Mouse (Mus musculus) neural tube, embryonic 14.5 days (tissue): ENCODE data around the gene AL732309.1. TPM values are rescaled to one million over a fixed set of nuclear protein-coding genes. Genes with fewer than 3 reads are reported as not detected.

Experiments
- ATAC-seq: fragments of 200-750 bp; cut with Nextera tagmentation; 2 replicates; pipeline ENCODE4 v1.8.0; 2017; ENCODE audit warnings: low read depth, mild to moderate bottlenecking, moderate TSS enrichment, moderate library complexity
- H3K27ac ChIP-seq: fragments of 300-500 bp; sonication (generic); 2 replicates; pipeline ENCODE4 v1.5.1; 2014; ENCODE audit warnings: low read depth, mild to moderate bottlenecking, control low read depth, low read length, moderate library complexity, mixed read lengths
- H3K27me3 ChIP-seq: fragments of 300-500 bp; sonication (generic); 2 replicates; pipeline ENCODE4 v1.6.1; 2014; ENCODE audit warnings: low read length; ENCODE audit not compliant: control insufficient read depth, insufficient read depth
- H3K36me3 ChIP-seq: fragments of 300-500 bp; sonication (generic); 2 replicates; pipeline ENCODE4 v1.6.1; 2014; ENCODE audit warnings: low read length, mixed read lengths; ENCODE audit not compliant: control insufficient read depth, insufficient read depth
- H3K4me1 ChIP-seq: fragments of 300-500 bp; sonication (generic); 2 replicates; pipeline ENCODE4 v1.6.1; 2014; ENCODE audit warnings: low read length; ENCODE audit not compliant: control insufficient read depth, insufficient read depth
- H3K4me2 ChIP-seq: fragments of 300-500 bp; sonication (generic); 2 replicates; pipeline ENCODE4 v1.6.1; 2014; ENCODE audit warnings: mild to moderate bottlenecking, low read depth, low read length, control low read depth
- H3K4me3 ChIP-seq: fragments of 300-500 bp; sonication (generic); 2 replicates; pipeline ENCODE4 v1.5.1; 2014; ENCODE audit warnings: low read depth, low read length, control low read depth, mixed read lengths
- H3K9ac ChIP-seq: fragments of 300-500 bp; sonication (generic); replicated peaks from 2 replicates; pipeline ENCODE4 v1.6.1; 2014; ENCODE audit warnings: low read depth, mild to moderate bottlenecking, control low read depth, low read length, mixed read lengths
- H3K9me3 ChIP-seq: fragments of 300-500 bp; sonication (generic); 2 replicates; pipeline ENCODE4 v1.6.1; 2016; ENCODE audit warnings: low read length; ENCODE audit not compliant: control insufficient read depth
- WGBS: fragments of 180-500 bp; shearing (Covaris S2); extraction: QIAGEN DNeasy Blood & Tissue Kit; methylation state at CpG from one replicate; pipeline ENCODE4 v1.1.7; 2014; 5-methylcytosine and 5-hydroxymethylcytosine counted together
- polyA plus RNA-seq: library from polyadenylated mRNA; unstranded; fragments of >200 nt; fragmentation: Nextera tagmentation; extraction: Ambion mirVana; gene quantifications from 2 replicates; pipeline ENCODE4 v1.2.1, GENCODE M21; 2014

The AL732309.1 gene
- polyA plus RNA-seq, 1 experiment from 2014 or later, result 7.1 TPM

DNA sequence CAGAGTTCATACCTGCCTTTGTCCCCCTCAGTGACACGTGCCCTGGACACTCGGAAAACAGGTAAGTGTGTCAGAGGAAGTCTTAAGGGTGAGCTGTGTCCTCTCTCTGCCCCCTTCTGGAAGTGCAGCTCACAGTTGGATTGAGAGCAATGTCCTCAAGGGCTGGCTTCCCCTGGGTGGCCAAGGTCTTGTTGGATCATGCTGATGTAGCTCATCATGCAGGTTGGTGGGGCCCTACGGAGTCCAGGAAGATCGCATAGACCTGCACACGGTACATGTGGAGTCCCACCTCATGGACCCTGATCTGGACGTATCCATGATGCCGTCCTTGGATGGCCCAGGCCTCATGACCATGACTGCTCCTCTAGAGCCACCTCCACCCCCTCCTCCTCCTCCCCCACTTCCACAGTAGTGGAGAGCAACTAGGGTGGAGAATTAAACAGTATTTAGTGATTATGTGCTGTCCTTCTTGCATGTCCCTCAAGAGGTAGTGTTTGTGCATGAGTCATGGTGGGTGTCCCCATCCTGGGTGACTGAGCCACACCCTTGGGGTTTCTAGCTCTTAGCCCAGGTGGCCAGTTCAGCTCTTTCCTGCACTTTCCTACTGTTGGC lies 42.2 kb upstream of the AL732309.1 start:
- Histone ChIP-seq H3K4me3 (no peak overlapping the region), H3K27me3 (peaks cover 52% of the 10 kb centered on the region), H3K9me3 (no peaks in the 10 kb centered on the region), H3K36me3 (peaks cover 15% of the 10 kb centered on the region), H3K4me2 (no peak overlapping the region), H3K27ac (no peak overlapping the region), H3K9ac (no peak overlapping the region), H3K4me1 (peaks cover 18% of the 10 kb centered on the region)
- 81% methylated on average over 7 of the region's 7 CpGs for WGBS
- ATAC-seq, result no peak

- Histone ChIP-seq H3K4me1 (peaks cover 18% of the 10 kb centered on the region), H3K4me3 (no peak within 1 kb of the TSS), H3K27me3 (peaks cover 47% of the 10 kb centered on the region), H3K36me3 (peaks cover 18% of the 10 kb centered on the region), H3K9me3 (no peaks in the 10 kb centered on the region), H3K4me2 (no peak within 1 kb of the TSS), H3K9ac (no peak within 1 kb of the TSS), H3K27ac (no peak within 1 kb of the TSS)
- ATAC-seq, result no peak
- 90% methylated on average over 6 of the region's 6 CpGs for WGBS
These were observed 41.4 kb upstream of the AL732309.1 start, which contains the start of gene Tmem210 for GRCm38 (mm10) chr2:25287927-25288649. Gene Tmem210 (plus strand): TSS chr2:25288145.

DNA sequence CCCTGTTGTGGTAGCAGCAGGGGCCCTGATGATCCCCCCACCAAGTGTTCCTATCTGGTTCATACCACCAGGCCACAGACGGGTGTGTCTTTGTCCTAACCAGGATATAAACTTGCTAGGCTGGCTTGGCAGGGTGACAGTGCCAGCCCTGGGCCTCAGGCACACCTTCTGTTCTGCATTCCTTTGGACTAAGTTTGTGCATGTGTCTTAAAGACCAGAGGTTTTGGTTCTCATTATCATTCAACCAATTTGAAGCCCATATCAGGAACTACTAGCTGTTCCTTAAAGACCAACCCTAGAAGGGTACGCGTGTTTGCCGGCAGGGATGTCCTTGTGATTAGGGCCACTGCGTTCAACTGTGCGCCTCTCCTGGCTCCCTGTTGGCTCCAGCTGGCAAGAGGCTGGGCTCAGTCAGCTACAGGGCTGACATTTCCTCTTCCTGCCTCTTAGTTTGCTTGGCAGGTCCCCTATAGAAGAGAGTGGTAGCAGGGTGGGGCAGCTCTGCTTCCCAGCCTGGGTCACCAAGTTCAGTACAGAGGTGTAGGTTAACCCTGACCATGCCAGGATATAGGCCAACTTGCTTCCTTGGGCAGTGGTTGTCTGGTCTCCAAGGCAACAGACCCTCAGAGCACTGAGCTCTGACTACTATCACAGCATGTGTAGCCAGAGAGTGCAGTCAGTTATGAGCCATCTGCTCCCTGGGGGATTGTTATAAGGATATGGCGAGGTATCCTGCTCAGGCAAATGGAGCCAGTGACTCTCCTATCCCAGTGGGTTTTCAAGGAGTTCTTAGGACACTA lies 40.4 kb upstream of the AL732309.1 start:
- Histone ChIP-seq H3K27ac (no peak overlapping the region), H3K36me3 (peaks cover 27% of the 10 kb centered on the region), H3K4me1 (peaks cover 13% of the 10 kb centered on the region), H3K9me3 (no peaks in the 10 kb centered on the region), H3K4me3 (no peak overlapping the region), H3K4me2 (no peak overlapping the region), H3K9ac (no peak overlapping the region), H3K27me3 (peaks cover 39% of the 10 kb centered on the region)
- ATAC-seq, result no peak
- 52% methylated on average over 7 of the region's 7 CpGs for WGBS

GRCm38 (mm10) chr2:25286314-25286713 lies 39.7 kb upstream of the AL732309.1 start:
- no peak overlapping the region for H3K4me3 ChIP-seq
- H3K9ac ChIP-seq, result no peak overlapping the region
- peaks cover 32% of the 10 kb centered on the region for H3K36me3 ChIP-seq
- peaks cover 32% of the 10 kb centered on the region for H3K27me3 ChIP-seq
- H3K4me2 ChIP-seq, result no peak overlapping the region
- H3K27ac ChIP-seq, result no peak overlapping the region
- ATAC-seq, result no peak
- peaks cover 13% of the 10 kb centered on the region for H3K4me1 ChIP-seq
- no peaks in the 10 kb centered on the region for H3K9me3 ChIP-seq
- 95% methylated on average over 1 of the region's 1 CpGs for WGBS

DNA sequence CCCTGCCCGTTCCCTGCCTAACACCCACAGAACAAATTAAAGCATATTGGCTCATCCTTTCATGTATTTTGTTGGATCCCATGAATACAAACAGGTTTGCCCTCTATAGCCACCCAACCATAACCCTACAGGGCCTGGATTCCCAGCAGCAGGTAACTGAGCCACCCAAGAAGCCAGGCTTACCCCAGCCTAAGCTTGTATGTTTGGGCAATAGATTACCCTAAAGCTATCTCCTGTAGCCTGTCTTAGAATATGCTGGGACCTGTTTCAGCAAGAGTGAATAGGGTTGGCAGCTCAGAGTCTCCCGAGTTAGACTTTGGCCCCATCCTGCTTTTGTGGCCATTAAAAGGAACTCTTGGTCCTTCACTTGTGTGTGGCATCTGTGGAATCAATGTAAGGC lies 38.9 kb upstream of the AL732309.1 start:
- ATAC-seq, result no peak
- no peak overlapping the region for H3K4me2 ChIP-seq
- H3K27me3 ChIP-seq, result peaks cover 25% of the 10 kb centered on the region
- H3K4me1 ChIP-seq, result peaks cover 7% of the 10 kb centered on the region
- WGBS, result 98% methylated on average over 2 of the region's 2 CpGs
- no peak overlapping the region for H3K27ac ChIP-seq
- no peak overlapping the region for H3K9ac ChIP-seq
- H3K36me3 ChIP-seq, result peaks cover 35% of the 10 kb centered on the region
- no peak overlapping the region for H3K4me3 ChIP-seq
- H3K9me3 ChIP-seq, result no peaks in the 10 kb centered on the region

GRCm38 (mm10) chr2:25278928-25279882 lies 32.5 kb upstream of the AL732309.1 start:
- Histone ChIP-seq H3K27ac (no peak overlapping the region), H3K4me2 (no peak overlapping the region), H3K9me3 (no peaks in the 10 kb centered on the region), H3K4me3 (no peak overlapping the region), H3K4me1 (no peaks in the 10 kb centered on the region), H3K27me3 (no peaks in the 10 kb centered on the region), H3K36me3 (peaks cover 71% of the 10 kb centered on the region), H3K9ac (no peak overlapping the region)
- WGBS, result 69% methylated on average over 13 of the region's 13 CpGs
- peak; percentile 50; the same call in 1 of the 2 replicates for ATAC-seq

GRCm38 (mm10) chr2:25273010-25273409 lies 26.3 kb upstream of the AL732309.1 start:
- 45% methylated on average over 16 of the region's 16 CpGs for WGBS
- Histone ChIP-seq H3K4me3 (peak overlapping the region; percentile 86), H3K4me2 (peak overlapping the region; percentile 95), H3K27ac (no peak overlapping the region; the same call in 1 of the 2 replicates), H3K36me3 (peaks cover 45% of the 10 kb centered on the region), H3K9me3 (no peaks in the 10 kb centered on the region), H3K9ac (peak overlapping the region; percentile 76), H3K27me3 (no peaks in the 10 kb centered on the region), H3K4me1 (peaks cover 22% of the 10 kb centered on the region)
- ATAC-seq, result 0 out of 2 replicates have a peak, but pooled peaks have one; percentile 1

GRCm38 (mm10) chr2:25272515-25272914 lies 25.9 kb upstream of the AL732309.1 start:
- H3K9ac ChIP-seq, result peak overlapping the region; percentile 76
- no peaks in the 10 kb centered on the region for H3K9me3 ChIP-seq
- no peaks in the 10 kb centered on the region for H3K27me3 ChIP-seq
- peaks cover 27% of the 10 kb centered on the region for H3K4me1 ChIP-seq
- peak overlapping the region; percentile 95 for H3K4me2 ChIP-seq
- peak; percentile 54 for ATAC-seq
- WGBS, result 0% methylated on average over 27 of the region's 29 CpGs
- H3K36me3 ChIP-seq, result peaks cover 42% of the 10 kb centered on the region
- peak overlapping the region; percentile 86 for H3K4me3 ChIP-seq
- peak overlapping the region; percentile 64 for H3K27ac ChIP-seq
